Mouse (Mus musculus) kidney, adult 2 months (tissue): ENCODE results near the gene Sptb.

Experiments
- CTCF ChIP-seq: fragments of 200-500 bp; conservative IDR thresholded peaks from 2 replicates; pipeline ENCODE4 v1.5.1; 2011; ENCODE audit warnings: low read depth, mild to moderate bottlenecking, control low read depth, low read length, moderate library complexity, mixed read lengths; ENCODE audit not compliant: insufficient read depth, insufficient read length
- POLR2A ChIP-seq: fragments of 200-500 bp; IDR thresholded peaks from one replicate; pipeline ENCODE4 v1.6.1; 2011; ENCODE audit warnings: low read depth, low read length, control low read depth

DNA sequence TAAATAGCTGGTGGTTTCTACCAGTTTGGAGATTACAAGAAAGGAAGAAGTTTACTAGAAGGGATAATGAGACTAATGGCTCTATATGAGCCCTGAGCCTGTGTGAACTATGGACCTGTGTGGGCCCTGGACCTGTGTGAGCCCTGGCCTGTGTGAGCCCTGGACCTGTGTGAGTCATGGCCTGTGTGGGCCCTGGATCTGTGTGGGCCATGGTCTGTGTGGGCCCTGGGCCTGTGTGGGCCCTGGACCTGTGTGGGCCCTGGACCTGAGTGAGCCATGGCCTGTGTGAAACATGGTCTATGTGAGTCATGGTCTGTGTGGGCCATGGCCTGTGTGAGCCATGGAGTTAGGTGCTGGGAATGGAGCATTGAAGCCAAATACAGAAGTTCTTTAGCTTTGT, 28.4 kb downstream of the Sptb start:
- TF ChIP-seq CTCF (no peak), POLR2A (no peak)
